Mouse (Mus musculus) R1 (cell line): Measurements from ENCODE around the gene Zfp648.

Source experiments
- DNase-seq: peaks from one replicate; pipeline ENCODE4 v3.0.0-alpha.2; 2018; ENCODE audit warnings: low read depth, low spot score

Gene Zfp648

DNA sequence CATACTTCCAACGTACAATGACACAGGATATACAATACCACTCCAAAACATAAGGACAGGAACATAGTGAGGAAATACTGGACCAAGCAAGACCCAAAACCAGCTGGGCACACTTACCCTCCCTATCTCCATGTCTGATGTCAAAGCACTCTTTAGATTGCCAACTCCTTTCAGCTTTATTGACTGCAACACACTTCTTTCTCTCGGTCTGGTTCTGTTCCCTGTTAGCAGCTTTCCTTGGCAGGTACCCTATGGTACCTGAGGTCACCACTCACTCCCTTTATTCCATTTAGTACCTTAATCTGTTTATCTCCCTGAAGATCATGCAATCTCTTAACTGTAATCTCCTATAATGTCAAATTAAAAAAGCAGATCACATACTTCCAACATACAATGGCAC, 19.0 kb downstream of the Zfp648 start:
- no peak for DNase-seq

DNA sequence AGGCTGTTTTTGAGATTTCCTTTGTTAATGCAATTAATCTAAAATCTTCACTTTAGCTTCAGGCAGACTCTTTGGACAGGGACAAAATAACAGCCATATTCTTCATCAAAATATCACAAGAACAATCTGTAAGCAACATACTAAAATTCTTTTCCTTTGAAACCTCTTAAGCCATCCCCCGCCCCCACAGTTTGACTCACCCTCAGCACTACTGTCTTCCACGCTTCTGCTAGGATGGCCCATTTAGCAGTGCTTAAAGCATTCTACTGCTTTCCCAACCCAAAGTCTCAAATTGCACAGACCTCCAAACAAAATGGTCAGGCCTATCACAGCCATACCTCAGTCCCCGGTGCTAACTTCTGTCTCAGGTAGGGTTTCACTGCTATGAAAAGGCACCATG, 19.6 kb downstream of the Zfp648 start:
- DNase-seq = no peak

DNA sequence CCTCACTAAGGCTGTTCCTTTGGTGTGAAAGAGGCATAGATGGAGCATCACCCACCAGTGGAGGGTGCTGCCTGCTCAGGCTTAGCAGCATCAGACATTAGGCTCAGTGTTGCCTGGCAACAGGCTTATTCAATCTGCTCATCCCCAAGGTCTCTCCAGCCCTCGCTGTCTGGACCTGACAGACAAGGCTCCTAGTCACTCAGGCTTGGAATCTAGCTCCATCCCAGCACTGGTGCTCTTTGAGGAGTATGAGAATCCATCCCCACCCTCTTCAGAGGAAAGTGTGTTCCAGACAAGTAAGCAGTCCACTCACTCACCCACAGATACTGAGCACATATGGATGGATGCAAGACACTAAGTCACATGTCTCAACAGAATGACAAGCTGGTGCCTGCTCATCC, 22.8 kb downstream of the Zfp648 start:
- DNase-seq = no peak

DNA sequence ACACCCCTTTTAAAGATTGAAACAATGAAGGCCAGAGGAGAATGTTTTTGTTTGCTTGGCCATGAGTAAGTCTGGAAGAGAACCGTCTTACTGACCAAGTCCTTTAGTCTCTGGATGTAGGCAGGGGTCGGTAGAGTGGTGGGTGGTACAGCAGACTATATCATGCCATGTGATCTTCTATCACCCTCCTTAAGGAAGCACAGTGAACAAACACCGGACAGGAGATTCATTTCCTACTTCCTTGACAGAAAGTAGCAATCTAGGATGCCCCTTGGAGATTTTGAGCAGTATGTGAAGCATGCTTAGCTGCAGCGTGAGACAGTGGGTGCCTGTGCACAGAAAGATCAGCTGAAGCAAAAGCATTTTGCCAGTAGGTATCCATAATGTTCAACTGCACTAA, 31.6 kb downstream of the Zfp648 start:
- no peak for DNase-seq

DNA sequence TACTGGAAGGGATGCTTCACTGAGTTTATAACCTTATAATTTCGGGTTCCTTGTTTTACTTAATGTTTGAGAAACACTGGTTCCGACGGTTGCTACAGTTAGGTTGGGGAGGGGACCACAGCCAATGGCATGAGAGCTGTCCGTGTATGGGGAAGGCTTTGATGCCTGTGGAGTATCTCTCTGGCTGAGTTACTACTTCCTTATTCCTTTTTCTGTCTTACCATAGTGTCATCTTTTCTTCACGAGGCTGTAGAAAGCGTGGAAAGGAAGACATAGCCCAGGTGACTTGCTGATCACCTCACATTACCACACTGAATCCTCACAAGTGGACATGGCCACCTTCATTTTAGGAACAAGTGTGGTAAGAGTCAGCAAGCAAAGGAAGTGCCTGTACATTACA, 32.0 kb downstream of the Zfp648 start:
- DNase-seq = no peak

DNA sequence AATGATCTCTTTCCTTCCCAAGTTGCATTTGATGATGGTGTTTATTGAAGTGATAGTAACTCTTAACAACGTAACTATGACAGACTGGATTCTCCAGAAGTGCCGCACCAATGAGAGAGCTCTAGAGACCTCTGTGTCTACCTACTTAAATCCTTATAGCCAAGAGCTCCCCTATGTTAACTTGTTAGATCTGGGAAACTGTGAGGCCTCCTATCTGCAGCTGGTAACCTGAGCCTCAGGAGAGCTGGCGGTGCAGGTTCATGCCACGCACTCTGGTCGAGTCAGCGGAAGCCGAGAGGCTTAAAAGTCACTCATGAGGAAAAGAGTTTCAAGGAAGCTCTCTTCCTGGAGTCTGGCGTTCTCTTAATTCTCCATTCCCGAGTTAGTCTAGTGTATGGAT, 33.8 kb downstream of the Zfp648 start:
- no peak for DNase-seq

DNA sequence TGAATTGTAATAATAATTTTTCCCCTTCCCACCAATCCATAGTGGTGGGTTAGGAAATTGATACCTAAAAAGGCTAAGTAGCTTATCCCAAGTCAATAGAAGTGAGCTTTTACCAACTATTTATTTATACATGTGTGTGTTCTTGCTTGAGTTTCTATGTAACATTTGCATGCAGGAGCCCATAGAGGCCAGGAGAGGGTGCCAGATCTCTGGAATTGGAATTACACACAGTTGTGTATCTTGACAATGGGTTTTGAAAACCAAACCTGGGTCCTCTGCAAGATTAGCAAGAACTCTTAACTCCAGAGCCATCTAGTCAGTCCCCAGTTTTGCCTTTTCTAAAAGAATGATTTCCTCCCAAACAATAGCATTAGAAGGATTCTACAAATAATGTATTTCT, 37.9 kb downstream of the Zfp648 start:
- DNase-seq = peak; percentile 38

DNA sequence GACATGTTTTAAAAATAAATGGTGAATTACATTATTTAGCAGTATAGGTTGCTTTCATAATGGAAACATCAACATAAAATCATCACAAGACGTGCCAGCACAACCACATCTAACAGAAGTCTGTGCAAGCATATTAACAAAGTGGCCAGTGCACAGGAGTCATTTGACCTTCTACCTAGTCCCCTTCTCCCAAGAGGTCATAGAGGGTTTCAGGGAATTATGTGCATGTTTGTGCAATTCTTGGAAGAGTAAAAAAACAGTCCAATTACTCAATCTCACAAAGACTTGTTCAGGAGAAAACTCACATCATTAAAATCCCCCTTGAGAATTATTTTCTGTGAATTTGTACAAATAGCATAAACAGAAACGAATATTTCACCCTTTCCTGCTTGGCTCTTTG, 50.2 kb downstream of the Zfp648 start:
- no peak for DNase-seq

DNA sequence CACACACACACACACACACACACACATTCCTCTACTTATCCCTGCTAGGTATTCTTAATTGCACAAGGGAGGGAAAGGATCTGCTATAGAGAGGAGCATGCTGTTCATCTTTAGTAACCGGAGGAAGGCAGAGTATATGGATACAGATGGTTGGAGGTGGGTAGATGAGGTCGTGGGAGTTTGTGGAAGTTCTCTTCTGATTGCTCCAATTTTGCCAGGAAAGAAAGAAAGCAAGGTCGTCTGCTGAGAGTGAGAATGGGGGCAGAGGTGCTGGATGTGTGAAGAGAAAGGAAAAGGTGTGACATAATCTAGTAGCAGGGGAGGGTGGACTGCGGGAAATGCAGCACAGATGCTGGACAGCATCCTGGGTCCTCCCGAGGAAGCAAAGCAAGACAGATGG, 51.8 kb downstream of the Zfp648 start:
- DNase-seq = no peak
